Mouse (Mus musculus) limb, embryonic 14.5 days (tissue): ENCODE data around the gene Sh3bgrl. TPM values are rescaled to one million over a fixed set of nuclear protein-coding genes. Genes with fewer than 3 reads are reported as not detected.

Experiments
- ATAC-seq: fragments of 200-750 bp; cut with Nextera tagmentation; 2 replicates; pipeline ENCODE4 v1.8.0; 2017; ENCODE audit warnings: low read depth, moderate number of reproducible peaks, moderate TSS enrichment; ENCODE audit not compliant: low FRiP score
- DNase-seq: peaks from one replicate; pipeline ENCODE4 v3.0.0-alpha.2; 2015; ENCODE audit warnings: low spot score
- H3K27ac ChIP-seq: fragments of 300-500 bp; sonication (generic); replicated peaks from 2 replicates; pipeline ENCODE4 v1.5.1; 2014; ENCODE audit warnings: low read depth, mild to moderate bottlenecking, low read length, moderate library complexity, mixed read lengths
- H3K27me3 ChIP-seq: fragments of 300-500 bp; sonication (generic); 2 replicates; pipeline ENCODE4 v1.6.1; 2014; ENCODE audit warnings: low read length, mixed read lengths; ENCODE audit not compliant: control insufficient read depth, insufficient read depth
- H3K36me3 ChIP-seq: fragments of 300-500 bp; sonication (generic); 2 replicates; pipeline ENCODE4 v1.6.1; 2014; ENCODE audit warnings: mild to moderate bottlenecking, low read length, moderate library complexity, mixed read lengths; ENCODE audit not compliant: control insufficient read depth, insufficient read depth
- H3K4me1 ChIP-seq: fragments of 300-500 bp; sonication (generic); 2 replicates; pipeline ENCODE4 v1.6.1; 2014; ENCODE audit warnings: antibody characterized with exemption, low read length, mixed read lengths; ENCODE audit not compliant: control insufficient read depth, insufficient read depth
- H3K4me2 ChIP-seq: fragments of 300-500 bp; sonication (generic); replicated peaks from 2 replicates; pipeline ENCODE4 v1.6.1; 2014; ENCODE audit warnings: low read depth, mild to moderate bottlenecking, low read length, moderate library complexity; ENCODE audit not compliant: severe bottlenecking
- H3K4me3 ChIP-seq: fragments of 300-500 bp; sonication (generic); replicated peaks from 2 replicates; pipeline ENCODE4 v1.5.1; 2014; ENCODE audit warnings: low read length
- H3K9ac ChIP-seq: fragments of 300-500 bp; sonication (generic); 2 replicates; pipeline ENCODE4 v1.6.1; 2014; ENCODE audit warnings: mild to moderate bottlenecking, low read depth, low read length, moderate library complexity; ENCODE audit not compliant: severe bottlenecking
- H3K9me3 ChIP-seq: fragments of 300-500 bp; sonication (generic); 2 replicates; pipeline ENCODE4 v1.6.1; 2016; ENCODE audit warnings: low read length; ENCODE audit not compliant: control insufficient read depth
- POLR2A ChIP-seq: fragments of 200-500 bp; IDR thresholded peaks from 2 replicates; pipeline ENCODE4 v1.8.0; 2012; ENCODE audit warnings: inconsistent platforms, mild to moderate bottlenecking, moderate library complexity, borderline replicate concordance; ENCODE audit not compliant: insufficient read depth, insufficient read length; ENCODE audit errors: extremely low read depth
- WGBS: fragments of 180-500 bp; shearing (Covaris S2); extraction: QIAGEN DNeasy Blood & Tissue Kit; methylation state at CpG from one replicate; pipeline ENCODE4 v1.1.7; 2014; 5-methylcytosine and 5-hydroxymethylcytosine counted together
- polyA plus RNA-seq, 2 experiments: library from polyadenylated mRNA; depleted of rRNA in 1 of 2; stranded (reverse) in 1 of 2; unstranded in 1 of 2; fragments of >200 nt; fragmentation: Nextera tagmentation in 1 of 2; extraction: Ambion mirVana in 1 of 2; gene quantifications; 2 replicates each; pipeline versions ENCODE4 v1.2.1 to v1.2.3; 2012 to 2014

The Sh3bgrl gene
- polyA plus RNA-seq, 2 experiments = 69.0 to 89.3 TPM

GRCm38 (mm10) chrX:109133500-109133899 is 38.3 kb downstream of the Sh3bgrl start:
- WGBS = 53% methylated on average over 2 of the region's 2 CpGs

GRCm38 (mm10) chrX:109136306-109136705 is 41.1 kb downstream of the Sh3bgrl start:
- no peaks in the 10 kb centered on the region for H3K9me3 ChIP-seq
- DNase-seq = no peak
- no peak for TF ChIP-seq POLR2A
- H3K36me3 ChIP-seq = no peaks in the 10 kb centered on the region
- no peaks in the 10 kb centered on the region for H3K27me3 ChIP-seq
- no peak overlapping the region for H3K4me2 ChIP-seq
- H3K27ac ChIP-seq = no peak overlapping the region
- no peaks in the 10 kb centered on the region for H3K4me1 ChIP-seq
- ATAC-seq = no peak
- no peak overlapping the region for H3K9ac ChIP-seq
- no peak overlapping the region for H3K4me3 ChIP-seq

More at GRCm38 (mm10) chrX:109133500-109133899, 38.3 kb downstream of the Sh3bgrl start:
- no peaks in the 10 kb centered on the region for H3K9me3 ChIP-seq
- H3K4me3 ChIP-seq = no peak overlapping the region
- H3K27ac ChIP-seq = no peak overlapping the region
- DNase-seq (no peak), ATAC-seq (no peak)
- H3K36me3 ChIP-seq = no peaks in the 10 kb centered on the region
- no peaks in the 10 kb centered on the region for H3K27me3 ChIP-seq
- H3K4me1 ChIP-seq = no peaks in the 10 kb centered on the region
- no peak overlapping the region for H3K4me2 ChIP-seq
- TF ChIP-seq POLR2A = no peak
- no peak overlapping the region for H3K9ac ChIP-seq

GRCm38 (mm10) chrX:109136820-109137219 is 41.7 kb downstream of the Sh3bgrl start:
- no peak overlapping the region for H3K27ac ChIP-seq
- ATAC-seq = no peak
- no peak for DNase-seq
- WGBS = 78% methylated on average over 2 of the region's 2 CpGs
- H3K27me3 ChIP-seq = no peaks in the 10 kb centered on the region
- H3K9ac ChIP-seq = no peak overlapping the region
- no peak overlapping the region for H3K4me3 ChIP-seq
- no peak for TF ChIP-seq POLR2A
- H3K36me3 ChIP-seq = no peaks in the 10 kb centered on the region
- no peak overlapping the region for H3K4me2 ChIP-seq
- H3K9me3 ChIP-seq = no peaks in the 10 kb centered on the region
- H3K4me1 ChIP-seq = no peaks in the 10 kb centered on the region

GRCm38 (mm10) chrX:109137295-109137694 is 42.1 kb downstream of the Sh3bgrl start:
- Histone ChIP-seq H3K36me3 (no peaks in the 10 kb centered on the region), H3K9ac (no peak overlapping the region), H3K9me3 (no peaks in the 10 kb centered on the region), H3K27ac (no peak overlapping the region), H3K4me1 (no peaks in the 10 kb centered on the region), H3K4me2 (no peak overlapping the region), H3K27me3 (no peaks in the 10 kb centered on the region), H3K4me3 (no peak overlapping the region)
- TF ChIP-seq POLR2A = no peak
- ATAC-seq (no peak), DNase-seq (no peak)
- 70% methylated on average over 2 of the region's 2 CpGs for WGBS

- Histone ChIP-seq H3K9me3 (no peaks in the 10 kb centered on the region), H3K4me3 (no peak overlapping the region), H3K4me2 (no peak overlapping the region), H3K4me1 (no peaks in the 10 kb centered on the region), H3K9ac (no peak overlapping the region), H3K36me3 (no peaks in the 10 kb centered on the region), H3K27me3 (no peaks in the 10 kb centered on the region), H3K27ac (no peak overlapping the region)
- TF ChIP-seq POLR2A = no peak
- 75% methylated on average over 1 of the region's 1 CpGs for WGBS
- DNase-seq = no peak
- ATAC-seq = no peak
Observed at GRCm38 (mm10) chrX:109141337-109141870, 46.2 kb downstream of the Sh3bgrl start.

GRCm38 (mm10) chrX:109142281-109142680 is 47.1 kb downstream of the Sh3bgrl start:
- no peaks in the 10 kb centered on the region for H3K36me3 ChIP-seq
- no peaks in the 10 kb centered on the region for H3K27me3 ChIP-seq
- ATAC-seq (no peak), DNase-seq (no peak)
- H3K9me3 ChIP-seq = no peaks in the 10 kb centered on the region
- no peak overlapping the region for H3K9ac ChIP-seq
- H3K4me3 ChIP-seq = no peak overlapping the region
- no peak overlapping the region for H3K4me2 ChIP-seq
- WGBS = 61% methylated on average over 4 of the region's 4 CpGs
- H3K27ac ChIP-seq = no peak overlapping the region
- no peaks in the 10 kb centered on the region for H3K4me1 ChIP-seq
- TF ChIP-seq POLR2A = no peak
